Mouse (Mus musculus) left cerebral cortex, postnatal 25 days (tissue): ENCODE data around the gene Pik3r1. TPM values are rescaled to one million over a fixed set of nuclear protein-coding genes. Genes with fewer than 3 reads are reported as not detected.

Experiments used
- DNase-seq, 2 experiments: peaks; one replicate each; pipeline ENCODE4 v3.0.0; 2022; ENCODE audit warnings: low spot score in 2 of 2, mixed read lengths in 1 of 2
- intact Hi-C: fragments of 180-260 bp; cut with DNase I; formaldehyde crosslinking; loops from one replicate; pipeline ENCODE4 v1.15.1; 2025
- total RNA-seq, 2 experiments: library from RNA; stranded (reverse); gene quantifications; 2 replicates each; pipeline ENCODE4 v1.2.3; 2021

Gene Pik3r1
- total RNA-seq = 100 to 1,000 TPM; 144 to 146 TPM

DNA sequence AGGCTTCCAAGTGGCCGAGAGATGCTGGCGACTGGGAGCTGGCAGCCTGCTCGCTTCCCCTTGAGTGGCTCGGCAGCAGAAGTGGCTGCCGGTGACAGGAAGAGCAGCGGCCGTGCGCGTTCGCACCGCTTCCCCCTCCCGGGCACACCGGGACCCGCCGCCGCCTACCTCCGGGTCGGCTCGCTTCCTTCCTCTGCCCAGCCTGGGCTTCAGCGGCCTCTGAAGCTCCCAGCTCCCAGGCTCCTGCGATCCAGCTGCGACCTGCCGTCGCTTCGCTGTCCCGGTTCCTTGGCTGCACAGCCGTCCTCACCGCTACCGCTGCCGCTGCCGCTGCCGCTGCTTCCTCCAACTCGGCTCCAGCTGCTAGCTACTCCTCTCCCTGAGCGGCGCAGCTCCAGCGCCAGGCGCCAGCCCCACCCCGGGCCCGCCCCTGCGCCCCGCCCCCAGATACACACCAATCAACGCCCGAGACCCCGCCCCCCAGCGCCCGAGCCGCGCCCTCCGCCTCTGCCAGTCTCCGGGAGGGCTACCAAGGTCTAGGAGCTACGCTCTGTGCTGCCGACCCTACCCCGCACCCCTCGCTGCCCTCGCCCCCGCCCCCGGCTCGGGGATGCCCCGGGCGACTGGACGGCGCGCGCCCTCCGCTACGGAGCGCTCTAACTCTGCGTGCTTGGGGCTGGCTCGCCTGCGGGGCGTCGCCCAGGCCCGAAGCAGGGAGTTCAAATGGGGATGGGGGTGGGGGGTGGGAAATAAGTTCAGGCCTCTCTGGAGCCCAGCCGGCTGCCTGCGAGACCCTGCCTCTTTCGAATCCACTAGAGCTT, at the start of gene Pik3r1:
Gene Pik3r1 (minus strand): TSS at position 409 of the 821 bp plus-strand sequence.
- DNase-seq = peak; percentile 93 to 96
- intact Hi-C loops = loop anchor here (2.0 kb wide), 3 partner anchors 33 to 147 kb away; no protein-coding TSS in a partner anchor

DNA sequence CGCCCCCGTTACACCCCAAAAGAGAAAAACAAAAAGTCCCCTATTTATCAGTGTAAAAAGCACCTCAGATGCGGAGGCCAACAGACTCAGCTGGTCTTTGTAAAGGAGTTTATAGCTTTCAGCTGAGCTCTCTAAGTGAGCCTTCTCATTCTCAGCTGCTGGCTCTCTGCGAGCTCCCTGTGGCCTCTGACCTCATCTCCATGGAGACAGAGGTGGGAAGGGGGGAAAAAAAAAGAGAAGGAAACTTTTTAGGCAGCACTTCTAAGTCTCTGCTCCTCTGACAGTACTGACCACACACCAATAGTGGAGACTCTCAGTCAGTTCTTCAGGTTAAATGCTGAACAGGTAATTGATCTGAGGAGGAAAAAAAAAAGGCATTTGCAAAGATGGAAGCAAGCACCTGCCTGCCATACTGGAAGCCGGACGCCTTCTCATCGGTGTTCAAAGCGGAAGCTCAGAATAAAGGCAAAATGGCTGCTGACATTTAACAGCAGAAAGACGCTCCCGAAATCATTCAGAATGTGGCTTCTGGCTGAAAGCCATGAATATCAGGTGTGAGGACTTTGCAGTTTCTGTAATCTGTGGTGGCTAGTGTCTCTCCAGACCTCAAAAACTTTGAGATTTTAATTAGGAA, 45.4 kb upstream of the Pik3r1 start:
- intact Hi-C loops = loop anchor here (2.0 kb wide), 1 partner anchor 759 kb away; no protein-coding TSS in a partner anchor
- peak; percentile 12 to 16 for DNase-seq

DNA sequence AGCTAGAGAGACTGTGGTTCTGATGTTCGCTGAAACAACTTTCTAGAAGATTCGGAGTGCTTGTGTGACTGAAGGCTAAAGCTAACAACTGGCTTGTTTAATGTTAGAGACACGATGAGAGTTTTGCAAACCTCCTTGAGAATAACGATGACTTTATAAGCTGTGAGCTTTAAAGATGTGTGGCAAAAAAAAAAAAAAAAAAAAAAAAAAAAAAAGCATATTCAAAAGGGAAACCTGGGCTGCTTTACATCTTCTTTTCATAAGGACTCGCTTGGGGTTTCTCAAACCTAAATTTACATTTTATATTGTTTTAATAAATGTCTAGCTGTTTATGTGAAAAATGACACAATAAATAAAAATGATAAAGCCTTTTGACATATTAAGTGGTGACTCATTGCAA, 44.3 kb upstream of the Pik3r1 start:
- intact Hi-C loops = loop anchor here (2.0 kb wide), 1 partner anchor 760 kb away; no protein-coding TSS in a partner anchor
- DNase-seq = no peak

DNA sequence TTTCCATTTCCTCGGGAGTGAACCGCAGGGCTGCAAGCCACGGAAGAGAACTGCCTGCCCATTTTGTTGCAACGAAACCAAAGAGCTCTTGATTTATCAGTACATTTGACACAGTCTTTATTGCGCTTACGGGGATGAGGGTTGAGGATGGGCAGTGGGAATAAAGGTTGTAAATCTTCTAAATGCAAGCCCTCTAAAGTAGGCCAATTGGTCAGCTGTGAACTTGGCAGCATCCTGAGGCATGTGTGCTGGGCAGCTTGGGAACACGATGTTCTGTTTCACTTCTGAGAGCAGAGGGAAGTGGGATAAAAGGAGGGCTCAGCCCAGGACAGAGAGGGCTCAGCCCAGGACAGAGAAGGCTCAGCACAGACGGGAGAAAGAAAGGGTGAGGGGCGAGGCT, 43.9 kb upstream of the Pik3r1 start:
- intact Hi-C loops = loop anchor here (2.0 kb wide), 1 partner anchor 761 kb away; no protein-coding TSS in a partner anchor
- peak; percentile 44 to 58 for DNase-seq

DNA sequence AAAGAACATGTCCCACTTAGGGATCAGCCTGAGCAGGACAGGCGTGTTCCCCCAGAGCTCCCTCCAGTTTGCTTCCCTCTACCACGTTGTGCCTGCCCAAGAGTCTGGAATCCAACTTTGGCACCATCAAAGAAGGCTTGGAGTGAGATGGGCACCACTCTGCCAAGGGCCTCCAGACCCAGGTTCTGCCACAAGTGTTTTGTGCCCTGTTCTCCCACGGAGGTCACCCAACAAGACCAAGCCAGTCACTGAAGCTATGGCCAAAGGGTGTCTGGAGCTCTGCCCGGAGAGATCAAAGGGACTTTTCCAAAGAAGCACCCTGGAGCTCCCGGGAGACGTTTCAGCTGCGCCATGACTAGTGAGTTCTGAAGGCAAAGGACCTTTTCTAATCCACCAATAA, 42.6 kb upstream of the Pik3r1 start:
- DNase-seq = peak; percentile 32 to 68
- intact Hi-C loops = no loop called here

DNA sequence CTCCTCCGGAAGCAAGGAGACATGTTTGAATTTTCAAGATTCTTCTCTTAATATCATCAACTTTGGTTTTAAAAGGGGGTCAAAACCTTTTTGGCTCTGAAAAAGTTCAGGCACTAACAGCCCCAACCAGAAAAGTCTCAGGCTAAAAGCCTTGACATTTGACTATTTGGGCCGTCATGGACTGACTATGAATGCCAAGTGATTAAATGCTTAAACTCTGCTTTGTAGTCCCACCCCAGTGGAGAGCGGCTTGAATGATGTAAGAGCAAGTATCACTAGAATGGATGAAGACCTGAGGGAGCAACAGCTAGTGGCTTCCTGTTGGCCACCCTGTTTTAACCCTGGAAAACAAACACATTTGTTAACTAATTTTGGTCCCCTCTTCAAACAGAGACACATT, 41.8 kb upstream of the Pik3r1 start:
- DNase-seq = no peak
- intact Hi-C loops = no loop called here

DNA sequence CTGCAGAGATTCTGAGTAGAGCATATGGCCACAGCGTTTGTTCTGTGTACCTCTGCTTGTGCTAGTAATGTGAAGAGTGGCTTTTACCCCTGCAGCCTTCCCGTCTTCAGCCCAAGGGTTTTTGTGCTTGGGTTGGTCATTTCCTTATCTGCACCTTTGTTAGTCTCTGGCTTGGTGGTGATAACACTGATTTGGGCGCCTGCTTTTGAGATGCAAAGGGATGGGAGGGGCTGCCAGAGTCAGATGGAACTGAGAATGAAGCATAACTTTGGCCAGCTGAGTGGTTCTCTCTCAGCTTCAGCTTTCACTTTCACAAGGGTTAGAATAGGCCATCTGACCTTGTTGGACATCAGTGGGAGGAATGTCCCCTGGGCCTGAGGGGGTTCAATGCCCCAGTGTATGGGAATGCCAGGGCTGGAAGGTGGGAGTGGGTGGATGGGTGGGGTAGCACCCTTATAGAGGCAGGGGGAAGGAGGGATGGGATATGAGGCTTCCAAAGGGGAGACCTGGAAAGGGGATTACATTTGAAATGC, 37.6 kb upstream of the Pik3r1 start:
- intact Hi-C loops = no loop called here
- DNase-seq = no peak

DNA sequence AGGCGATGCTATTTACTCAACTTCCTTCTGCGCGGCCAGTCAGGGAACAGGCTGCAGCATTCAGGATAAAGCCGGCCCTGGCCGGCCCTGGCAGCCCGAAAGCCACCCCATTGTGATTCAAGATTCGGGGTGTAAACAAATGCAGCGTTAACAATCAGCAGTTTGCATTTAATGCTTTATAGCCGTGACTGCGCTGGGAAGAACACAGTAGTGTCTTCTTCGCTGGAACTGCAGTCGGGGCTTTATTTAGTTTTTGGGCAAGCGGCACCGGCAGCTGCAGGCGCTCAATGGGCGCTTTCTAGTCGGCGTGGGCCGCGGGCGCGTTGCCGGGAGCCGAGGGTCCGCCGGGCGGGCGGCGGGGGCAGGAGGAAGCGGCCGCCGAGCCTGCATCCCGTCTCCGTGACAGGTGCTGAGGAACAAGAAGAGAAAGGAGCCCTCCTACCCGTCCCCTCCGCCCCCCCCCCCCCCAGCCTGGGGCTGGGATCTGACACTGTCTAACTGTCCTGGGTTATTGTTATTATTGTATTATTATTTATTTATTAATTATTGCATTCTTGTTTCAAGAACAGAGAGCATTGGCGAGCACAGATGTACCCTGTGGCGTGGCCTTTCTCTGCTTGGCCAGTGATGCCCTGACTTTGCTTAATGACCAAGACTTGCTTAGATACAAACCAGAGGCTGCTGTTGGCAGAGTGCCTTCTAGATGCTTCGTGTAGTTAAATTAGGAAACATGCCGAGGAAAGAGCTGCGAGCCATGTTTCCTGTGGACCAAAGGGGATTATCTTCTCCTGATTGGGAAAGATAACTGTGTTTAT, 33.6 kb upstream of the Pik3r1 start:
- intact Hi-C loops = loop anchor here (2.0 to 5.0 kb wide), 2 partner anchors 33 to 111 kb away; partner anchors contain the start of gene Pik3r1
- peak; percentile 66 to 80 for DNase-seq

DNA sequence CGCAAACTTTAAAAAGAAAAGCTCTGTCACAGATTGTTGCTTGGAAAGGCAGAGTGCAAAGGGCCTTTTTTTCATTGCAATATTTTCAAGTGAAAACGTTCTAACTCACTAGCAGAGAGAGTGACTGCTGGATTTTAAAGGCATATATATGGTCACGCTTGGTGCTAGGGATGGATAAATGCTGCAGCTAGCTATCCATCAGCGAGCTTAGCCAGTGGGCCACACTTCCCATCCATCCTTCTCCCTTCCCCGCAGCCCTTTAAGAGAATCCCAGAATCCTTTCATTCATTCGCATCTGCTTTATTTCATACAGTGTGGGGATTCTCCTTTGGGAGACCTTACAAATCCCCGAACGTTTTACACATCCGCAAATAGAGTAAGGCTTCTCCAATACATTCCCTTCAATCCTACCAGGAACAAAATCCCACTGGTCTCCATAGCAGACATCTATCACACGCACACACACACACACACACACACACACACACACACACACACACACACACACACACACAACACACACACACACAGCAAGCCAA, 32.9 kb upstream of the Pik3r1 start:
- no peak for DNase-seq
- intact Hi-C loops = loop anchor here (2.0 to 5.0 kb wide), 2 partner anchors 32 to 111 kb away; partner anchors contain the start of gene Pik3r1

DNA sequence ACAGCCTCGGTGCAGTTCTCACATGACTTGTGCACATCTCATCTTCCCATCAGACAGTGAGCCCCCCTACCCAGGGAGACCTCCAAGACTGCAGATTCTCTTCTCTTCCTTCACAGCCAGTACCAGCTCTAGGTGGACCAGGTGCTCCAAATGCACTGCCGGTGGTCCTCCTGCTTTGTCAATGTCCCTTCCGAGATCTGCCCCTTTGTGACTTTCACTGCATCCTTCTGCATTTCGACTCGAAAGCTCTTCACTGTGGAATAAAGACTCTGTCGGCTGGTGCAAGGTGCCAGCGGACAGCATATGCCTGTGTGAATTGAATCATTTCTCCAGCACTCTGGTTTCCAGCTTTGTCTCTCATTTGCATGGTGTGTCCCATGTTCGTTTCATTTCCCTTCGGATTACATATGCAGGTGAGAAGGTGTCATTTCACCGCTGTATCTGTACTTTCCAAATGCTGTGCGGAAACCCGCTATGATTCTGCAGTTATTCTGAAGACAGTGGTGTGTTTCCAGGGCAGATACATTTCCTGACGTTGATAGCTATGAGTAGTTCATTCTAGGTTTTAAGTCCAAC, 32.1 kb upstream of the Pik3r1 start:
- intact Hi-C loops = loop anchor here (2.0 to 5.0 kb wide), 2 partner anchors 31 to 112 kb away; partner anchors contain the start of gene Pik3r1
- peak in 1 of 2 experiments; percentile 21 for DNase-seq

DNA sequence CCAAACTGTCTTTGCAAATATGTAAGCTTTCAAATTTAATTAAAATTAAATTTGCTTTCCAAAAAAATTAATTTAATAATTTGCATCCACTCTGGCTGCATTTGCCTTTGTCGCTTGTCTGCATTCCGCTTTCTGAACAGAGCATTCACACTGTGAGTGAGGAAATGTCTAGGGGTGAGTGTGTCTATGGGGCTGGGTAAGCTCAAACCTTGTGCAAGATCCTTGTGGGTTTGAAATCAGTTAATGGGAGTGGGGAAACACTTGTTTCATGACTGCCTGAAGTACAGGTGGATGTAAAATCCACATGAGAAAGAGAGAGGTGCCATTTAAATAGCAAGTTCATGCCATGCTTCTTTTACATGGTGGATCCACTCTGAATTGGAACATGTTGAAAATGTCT, 31.3 kb upstream of the Pik3r1 start:
- intact Hi-C loops = no loop called here
- no peak for DNase-seq

DNA sequence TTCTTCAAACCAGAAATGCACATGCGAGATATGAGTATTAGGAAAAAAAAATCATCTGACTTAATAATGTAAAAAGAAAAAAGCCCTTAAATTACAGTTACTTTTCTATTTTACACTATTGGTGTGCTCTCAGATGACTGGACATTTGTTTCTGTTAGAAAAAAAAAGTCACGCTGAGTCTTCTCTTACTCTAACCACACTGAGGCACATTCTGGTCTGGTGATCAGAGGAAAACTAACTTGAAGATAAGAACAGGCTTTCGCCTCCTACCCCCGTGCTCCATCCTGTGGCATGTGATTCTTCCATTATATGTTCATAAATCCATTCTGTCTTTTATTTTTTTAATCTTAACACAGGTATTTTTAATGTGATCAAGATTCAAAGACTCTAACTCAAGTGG, 30.5 kb upstream of the Pik3r1 start:
- intact Hi-C loops = no loop called here
- no peak for DNase-seq

DNA sequence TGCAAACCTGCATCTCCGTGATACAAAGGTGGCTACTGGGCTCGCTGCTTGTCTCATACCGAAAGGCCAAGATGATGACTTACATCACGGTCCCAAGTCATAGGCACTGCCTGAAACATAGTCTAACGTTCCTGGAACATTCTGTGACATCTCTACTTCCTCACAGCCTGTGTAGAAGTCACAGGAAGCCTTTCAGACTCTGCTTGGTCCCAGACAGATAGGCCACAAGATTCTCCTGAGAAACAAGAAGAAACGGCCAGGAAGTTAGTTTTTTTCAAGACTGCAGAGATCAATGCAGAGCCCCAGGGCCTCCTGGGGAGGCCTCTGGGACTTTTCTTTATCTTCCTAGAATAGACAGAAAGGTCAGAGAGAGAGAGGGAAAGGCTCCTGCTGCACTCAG, 29.0 kb upstream of the Pik3r1 start:
- DNase-seq = peak in 1 of 2 experiments; percentile 5
- intact Hi-C loops = no loop called here

DNA sequence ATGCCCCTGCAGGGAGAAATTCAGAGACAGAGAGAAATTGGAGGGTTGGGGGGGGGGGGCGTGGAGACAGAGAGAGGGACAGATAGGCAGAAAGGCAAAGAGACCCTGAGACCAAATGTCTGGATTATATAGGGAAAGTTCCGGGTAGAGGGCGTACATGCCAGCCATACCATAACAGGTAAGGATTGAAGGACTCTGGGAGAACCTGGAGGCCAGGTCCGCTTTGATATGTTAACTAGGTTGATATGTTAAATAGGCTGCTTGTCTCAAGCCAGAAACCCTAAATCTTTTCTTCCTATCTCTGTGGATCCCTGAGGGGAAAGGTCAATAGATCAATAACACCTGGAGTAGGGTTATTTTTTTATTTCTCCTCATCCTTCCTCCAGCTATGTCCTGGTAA, 17.7 kb upstream of the Pik3r1 start:
- no peak for DNase-seq
- intact Hi-C loops = no loop called here

DNA sequence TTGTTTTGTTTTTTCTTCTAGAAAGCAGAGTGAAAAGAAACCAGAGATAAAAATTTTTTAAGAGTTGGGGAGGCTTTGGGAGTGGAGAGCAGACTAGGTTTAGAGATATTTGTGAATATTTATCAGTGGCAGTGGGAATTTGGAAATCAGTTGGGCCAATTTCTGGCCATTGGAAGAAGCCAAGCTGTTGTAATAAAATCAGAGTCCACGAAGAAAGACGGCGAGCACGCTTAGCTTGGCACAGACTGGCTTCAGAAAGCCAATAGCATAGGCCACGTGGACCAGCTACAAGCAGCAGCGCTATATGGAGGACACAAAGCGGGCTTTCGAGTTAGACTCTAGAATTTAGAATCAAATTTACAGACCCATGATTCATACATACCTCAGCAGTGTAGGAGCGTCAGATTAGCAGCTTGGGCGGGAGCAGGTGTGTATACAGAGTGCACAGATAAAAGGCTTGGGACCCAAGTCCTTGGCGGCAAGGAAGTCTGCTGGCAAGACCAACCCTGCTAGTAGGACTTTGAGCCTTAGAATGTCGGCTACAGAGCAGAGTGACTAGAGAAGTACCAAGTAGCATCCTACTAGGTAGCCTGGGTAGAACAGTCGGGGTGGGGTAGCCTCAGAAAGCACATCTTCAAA, 16.8 kb upstream of the Pik3r1 start:
- DNase-seq = no peak
- intact Hi-C loops = no loop called here

DNA sequence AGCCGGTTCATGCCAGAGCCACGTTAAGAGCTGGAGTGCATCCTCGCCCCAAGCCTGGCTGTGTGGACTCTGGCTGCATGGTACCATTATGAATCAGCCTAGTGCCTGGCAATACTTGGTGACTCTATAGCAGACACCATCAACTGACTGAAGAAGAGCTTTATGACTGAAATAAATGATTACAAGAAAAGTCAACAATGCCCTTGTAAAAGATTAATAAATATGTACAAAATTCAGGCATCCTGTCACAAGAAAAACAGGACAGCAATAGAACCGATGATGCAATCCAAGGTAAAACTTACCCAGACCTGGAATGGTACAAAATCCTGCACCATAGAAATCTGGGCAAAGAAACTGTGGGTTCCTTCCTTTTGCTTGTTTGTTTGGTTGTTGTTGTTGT, 11.0 kb upstream of the Pik3r1 start:
- intact Hi-C loops = no loop called here
- DNase-seq = no peak

DNA sequence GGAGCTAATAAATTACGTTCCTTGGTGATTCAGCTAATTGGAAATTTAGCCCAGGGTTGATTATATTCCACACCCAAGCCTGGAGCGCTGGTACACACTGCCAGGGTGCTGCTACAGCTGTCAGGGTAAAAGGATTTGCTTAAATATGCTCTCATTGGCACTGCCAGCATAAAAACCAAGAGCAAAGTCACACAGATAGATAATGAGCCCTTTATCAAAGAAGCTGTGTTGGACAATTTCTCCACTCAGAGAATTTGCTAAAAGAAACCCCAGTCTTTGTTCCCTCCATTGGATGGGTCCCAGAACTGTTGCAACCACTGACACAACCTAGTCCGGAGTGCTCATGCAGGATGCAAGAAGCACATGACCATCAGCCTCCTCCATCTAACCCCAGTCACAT, 9.8 kb upstream of the Pik3r1 start:
- DNase-seq = peak in 1 of 2 experiments; percentile 38
- intact Hi-C loops = no loop called here

DNA sequence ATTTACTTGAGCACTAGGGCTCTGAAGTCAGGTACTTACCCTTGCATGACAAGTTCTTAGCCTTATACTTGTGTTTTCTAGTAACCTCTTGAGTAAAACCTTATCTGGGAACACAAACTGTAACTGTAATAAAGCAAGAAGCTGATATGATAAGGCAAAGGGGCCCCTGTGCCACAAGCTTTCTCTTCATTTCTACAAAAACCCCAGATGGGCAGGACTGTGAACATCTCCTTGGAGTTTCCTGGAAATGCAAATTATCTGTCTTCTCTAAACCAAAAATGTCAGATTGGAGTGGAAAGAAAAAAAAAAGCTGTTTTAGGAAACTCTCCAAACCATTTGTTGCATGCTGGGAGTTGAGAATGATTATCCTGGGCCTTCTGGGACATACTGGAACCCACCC, 3.1 kb upstream of the Pik3r1 start:
- intact Hi-C loops = no loop called here
- DNase-seq = no peak
